Mouse (Mus musculus) Patski (cell line): ENCODE data around the gene Pmm2. TPM values are rescaled to one million over a fixed set of nuclear protein-coding genes. Genes with fewer than 3 reads are reported as not detected.

ENCODE experiments used
- ATAC-seq: fragments of 100-300 bp; one replicate; pipeline ENCODE4 v1.8.0; 2021
- CTCF ChIA-PET: fragments of 350-600 bp; sonication (Branson Sonifier 250); formaldehyde crosslinking; loops from one replicate; lab custom pipeline; 2022; ENCODE audit warnings: inconsistent platforms; lab: Charles Lee
- POLR2A ChIA-PET: fragments of 350-600 bp; sonication (Branson Sonifier 250); formaldehyde crosslinking; loops from one replicate; lab custom pipeline; 2022; ENCODE audit warnings: antibody characterized with exemption, inconsistent platforms; lab: Charles Lee
- DNase-seq: peaks from one replicate; pipeline ENCODE4 v3.0.0-alpha.2; 2011; ENCODE audit warnings: low read depth, low spot score
- H3K27me3 ChIP-seq: fragments of 371-371 bp; one replicate; pipeline ENCODE4 v1.5.1; 2021
- CTCF ChIP-seq: fragments of 100-300 bp; IDR thresholded peaks from one replicate; pipeline ENCODE4 v1.5.1; 2021
- in situ Hi-C: fragments of 300-500 bp; cut with MboI; formaldehyde crosslinking; loops from 3 replicates; pipeline ENCODE4 v1.11.1; 2018; ENCODE audit warnings: low pct_unique_long_range_greater_than_20kb, mixed read lengths
- polyA plus RNA-seq: library from polyadenylated mRNA; unstranded; gene quantifications from one replicate; pipeline ENCODE4 v1.2.3, GENCODE M21; 2021

Pmm2 gene
- 48.5 TPM for polyA plus RNA-seq

- H3K27me3 ChIP-seq, result no peaks in the 10 kb centered on the region
- peak; percentile 90 for ATAC-seq
- peak; percentile 82 for DNase-seq
- ChIA-PET CTCF (interaction anchor here (1.3 kb wide), 1 partner anchor 225 kb away, joined by 3 read pairs; no protein-coding TSS in a partner anchor), POLR2A (interaction anchor here (0.6 to 0.7 kb wide), 2 partner anchors 10 to 51 kb away, joined by 3 to 4 read pairs; no protein-coding TSS in a partner anchor)
- TF ChIP-seq CTCF, result no peak
- in situ Hi-C loops, result loop anchor here (5.0 kb wide), 1 partner anchor 40 kb away; no protein-coding TSS in a partner anchor
These were observed at the start of gene Pmm2, which contains the start of gene Tmem186 for GRCm38 (mm10) chr16:8637217-8638051. Gene Pmm2 (plus strand): TSS chr16:8637674. Gene Tmem186 (minus strand): TSS chr16:8637712.

DNA sequence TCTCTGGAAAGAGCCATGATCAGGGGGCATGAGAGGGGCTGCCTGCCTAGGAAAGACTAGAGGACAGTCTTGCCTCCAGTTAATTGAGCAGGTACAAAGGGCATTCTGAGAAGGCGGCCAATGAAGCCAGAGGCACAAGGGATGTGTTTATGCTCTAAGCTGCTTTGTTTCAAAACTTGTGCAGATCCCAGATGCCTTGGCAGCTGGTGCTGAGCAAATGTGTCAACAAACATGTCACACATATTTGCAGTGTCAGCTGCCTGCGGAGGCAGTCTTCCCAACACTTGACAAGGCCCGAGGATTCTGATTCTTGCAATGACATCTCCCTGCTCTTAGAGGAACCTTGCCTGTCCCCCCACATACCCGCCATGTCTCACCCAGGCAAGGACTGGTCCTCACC lies 42.1 kb upstream of the Pmm2 start:
- DNase-seq (no peak), ATAC-seq (no peak)
- no peak for TF ChIP-seq CTCF
- H3K27me3 ChIP-seq, result no peaks in the 10 kb centered on the region
- POLR2A ChIA-PET, result no interaction called here
- in situ Hi-C loops, result no loop called here
- CTCF ChIA-PET, result no interaction called here

DNA sequence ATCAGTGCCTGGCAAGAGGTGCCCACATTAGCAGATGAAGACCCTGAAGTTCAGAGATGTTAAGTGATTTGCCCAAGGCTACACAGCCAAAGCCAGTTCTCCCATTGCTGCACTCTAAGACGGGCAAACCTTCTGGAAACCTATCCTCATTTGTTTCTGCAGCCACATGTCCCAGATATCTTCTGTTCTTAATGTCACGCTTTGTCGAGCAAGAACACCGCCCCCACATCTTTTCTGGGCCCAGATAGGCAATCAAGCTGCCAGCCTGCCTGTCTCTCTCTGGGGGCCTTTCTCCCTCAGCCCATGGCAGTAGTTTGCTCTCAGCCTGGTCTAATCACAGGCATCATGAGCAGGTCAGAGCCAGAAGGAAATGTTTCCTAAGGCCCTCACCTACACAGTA lies 41.1 kb upstream of the Pmm2 start:
- H3K27me3 ChIP-seq, result no peaks in the 10 kb centered on the region
- ATAC-seq (no peak), DNase-seq (no peak)
- in situ Hi-C loops, result no loop called here
- CTCF ChIA-PET, result no interaction called here
- no peak for TF ChIP-seq CTCF
- POLR2A ChIA-PET, result no interaction called here

DNA sequence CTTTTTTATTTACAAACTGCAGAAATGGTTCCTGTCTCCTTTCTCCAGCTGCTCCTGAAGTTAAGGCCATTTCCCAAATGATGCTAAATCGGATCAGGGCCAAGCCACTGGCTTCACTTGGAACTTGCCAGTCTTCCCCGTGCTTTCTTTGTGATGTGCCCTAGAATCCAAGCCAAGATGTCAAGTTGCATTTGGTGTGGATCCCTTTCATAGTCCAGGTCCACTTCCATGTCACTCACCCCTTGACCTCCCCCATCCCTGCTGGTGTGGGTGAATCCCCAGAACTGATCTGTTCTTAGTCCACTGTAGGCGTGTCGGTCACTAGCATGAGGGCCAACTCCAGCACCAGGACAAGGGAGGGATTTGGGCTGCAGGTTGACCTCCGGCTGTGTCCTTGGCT lies 40.0 kb upstream of the Pmm2 start:
- ATAC-seq (no peak), DNase-seq (no peak)
- no peak for TF ChIP-seq CTCF
- in situ Hi-C loops, result no loop called here
- CTCF ChIA-PET, result interaction anchor here (1.7 kb wide), 1 partner anchor 12 kb away, joined by 4 read pairs; no protein-coding TSS in a partner anchor
- POLR2A ChIA-PET, result no interaction called here
- H3K27me3 ChIP-seq, result no peaks in the 10 kb centered on the region

- CTCF ChIA-PET, result no interaction called here
- DNase-seq, result no peak
- in situ Hi-C loops, result no loop called here
These were observed 33.7 kb upstream of the Pmm2 start for GRCm38 (mm10) chr16:8603789-8604188.

DNA sequence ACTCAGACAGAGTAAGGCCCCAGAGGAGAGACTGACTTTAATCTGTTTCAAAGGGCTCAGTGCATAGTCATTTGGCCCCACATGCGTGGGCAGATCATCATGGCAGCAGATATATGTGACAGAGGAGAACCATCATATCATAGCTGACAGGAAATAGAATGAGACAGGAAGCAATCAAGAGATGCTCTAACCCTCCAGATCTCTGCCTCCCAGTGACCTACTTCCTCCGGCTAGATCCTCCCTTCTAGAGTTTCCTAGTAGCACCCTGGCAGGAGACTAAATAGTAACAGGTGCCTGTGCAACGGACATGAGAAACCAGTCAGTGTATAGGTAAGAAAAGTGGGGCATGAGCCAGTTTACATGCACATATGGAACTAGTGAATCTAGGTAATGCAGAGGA lies 27.1 kb upstream of the Pmm2 start:
- in situ Hi-C loops, result no loop called here
- DNase-seq, result no peak
- no peaks in the 10 kb centered on the region for H3K27me3 ChIP-seq
- no peak for TF ChIP-seq CTCF
- POLR2A ChIA-PET, result no interaction called here
- ATAC-seq, result no peak
- CTCF ChIA-PET, result no interaction called here

More at GRCm38 (mm10) chr16:8603789-8604188, 33.7 kb upstream of the Pmm2 start:
- no peak for ATAC-seq
- TF ChIP-seq CTCF, result no peak
- POLR2A ChIA-PET, result no interaction called here
- no peaks in the 10 kb centered on the region for H3K27me3 ChIP-seq

DNA sequence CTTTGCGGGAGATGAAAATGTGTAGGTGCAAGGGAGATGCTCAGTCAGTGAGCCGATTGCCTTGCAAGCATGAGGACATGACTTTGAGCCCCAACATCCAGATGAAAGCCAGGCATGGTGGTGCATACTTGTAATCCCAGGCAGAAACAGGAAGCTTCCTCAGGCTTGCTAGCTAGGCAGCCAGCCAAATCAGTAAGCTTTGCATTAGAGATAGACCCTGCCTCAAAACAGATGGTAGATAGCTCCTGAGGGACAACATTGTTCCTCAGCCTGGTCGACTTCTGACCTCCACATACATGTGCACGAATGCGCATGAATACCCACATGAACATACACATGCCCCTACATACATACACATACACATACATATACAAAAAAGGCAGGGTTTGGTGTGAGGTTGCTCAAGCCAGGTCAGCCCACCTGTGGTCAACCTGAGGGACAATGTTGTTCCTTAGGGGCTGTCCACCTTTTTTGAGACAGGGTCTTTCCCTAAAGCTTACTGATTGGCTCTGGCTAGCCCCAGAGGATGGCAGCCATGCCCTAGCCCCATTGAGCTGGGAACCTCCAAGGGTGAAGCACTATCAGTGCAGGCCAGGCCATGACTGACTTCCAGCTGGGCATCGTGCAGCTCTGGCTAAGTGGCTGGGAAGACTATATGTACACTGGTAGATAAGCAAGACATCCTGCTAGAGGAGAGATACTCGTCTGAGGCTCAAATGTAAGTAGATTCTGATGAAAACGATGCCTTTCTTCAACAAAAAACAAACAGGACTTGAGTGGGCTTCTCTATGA lies 25.1 kb upstream of the Pmm2 start:
- ChIA-PET POLR2A (no interaction called here), CTCF (interaction anchor here (1.0 to 1.3 kb wide), 2 partner anchors 19 to 118 kb away, joined by 3 read pairs; no protein-coding TSS in a partner anchor)
- in situ Hi-C loops, result no loop called here

GRCm38 (mm10) chr16:8613039-8613438 lies 24.4 kb upstream of the Pmm2 start:
- no peak for TF ChIP-seq CTCF

More for the DNA sequence above, 25.1 kb upstream of the Pmm2 start:
- no peak for TF ChIP-seq CTCF
- DNase-seq, result no peak
- H3K27me3 ChIP-seq, result no peaks in the 10 kb centered on the region
- no peak for ATAC-seq

DNA sequence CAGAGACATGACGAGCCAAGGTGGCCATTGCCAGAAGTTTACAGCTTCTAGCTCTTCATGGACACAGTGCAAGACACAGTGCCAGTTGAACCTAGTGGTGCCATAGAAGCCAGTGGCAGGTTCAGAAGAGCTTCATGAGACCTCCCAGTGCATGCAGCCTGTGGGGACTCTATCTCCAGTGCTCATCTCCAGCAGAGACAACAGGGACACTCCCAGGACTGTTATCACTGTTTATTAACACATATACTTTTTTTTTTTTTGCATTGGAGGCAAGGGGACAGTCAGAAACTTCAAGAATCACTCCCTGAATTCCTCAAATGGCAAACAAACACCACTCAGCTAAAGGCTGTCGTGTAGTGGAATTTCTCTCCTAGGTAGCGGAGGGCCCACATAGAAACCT lies 24.0 kb upstream of the Pmm2 start:
- CTCF ChIA-PET, result no interaction called here
- ATAC-seq (no peak), DNase-seq (no peak)
- no peak for TF ChIP-seq CTCF
- in situ Hi-C loops, result no loop called here
- no peaks in the 10 kb centered on the region for H3K27me3 ChIP-seq
- POLR2A ChIA-PET, result no interaction called here

More at GRCm38 (mm10) chr16:8613039-8613438, 24.4 kb upstream of the Pmm2 start:
- no peak for DNase-seq
- H3K27me3 ChIP-seq, result no peaks in the 10 kb centered on the region
- ChIA-PET POLR2A (no interaction called here), CTCF (interaction anchor here (1.0 to 1.3 kb wide), 2 partner anchors 19 to 119 kb away, joined by 3 read pairs; no protein-coding TSS in a partner anchor)
- no peak for ATAC-seq
- in situ Hi-C loops, result no loop called here

GRCm38 (mm10) chr16:8619659-8620314 lies 17.7 kb upstream of the Pmm2 start:
- in situ Hi-C loops, result no loop called here
- ChIA-PET POLR2A (no interaction called here), CTCF (no interaction called here)
- no peaks in the 10 kb centered on the region for H3K27me3 ChIP-seq
- peak; percentile 45 for ATAC-seq
- no peak for TF ChIP-seq CTCF
- peak; percentile 19 for DNase-seq
